Mouse (Mus musculus) small intestine, adult 2 months (tissue): ENCODE data around the gene Usp2. TPM values are rescaled to one million over a fixed set of nuclear protein-coding genes. Genes with fewer than 3 reads are reported as not detected.
A peak's percentile ranks its signal among the peaks of the same experiment; 100 is the strongest.

ENCODE experiments used
- H3K27ac ChIP-seq: fragments of 200-500 bp; 2 replicates; pipeline ENCODE4 v1.5.1; 2012; ENCODE audit warnings: low read depth, low read length, control low read depth, inconsistent platforms; ENCODE audit not compliant: insufficient read depth
- H3K27me3 ChIP-seq: fragments of 200-500 bp; 2 replicates; pipeline ENCODE4 v1.6.1; 2012; ENCODE audit warnings: mild to moderate bottlenecking, moderate library complexity, low read length, inconsistent platforms; ENCODE audit not compliant: control insufficient read depth, insufficient read depth
- H3K36me3 ChIP-seq: fragments of 200-500 bp; 2 replicates; pipeline ENCODE4 v1.6.1; 2012; ENCODE audit warnings: mild to moderate bottlenecking, low read length, control low read depth, inconsistent platforms; ENCODE audit not compliant: control insufficient read depth, insufficient read depth
- H3K4me1 ChIP-seq: fragments of 200-500 bp; 2 replicates; pipeline ENCODE4 v1.6.1; 2012; ENCODE audit warnings: low read length, inconsistent platforms, mixed read lengths; ENCODE audit not compliant: control insufficient read depth, insufficient read depth, insufficient read length
- H3K4me3 ChIP-seq: fragments of 200-500 bp; 2 replicates; pipeline ENCODE4 v1.5.1; 2012; ENCODE audit warnings: low read depth, mild to moderate bottlenecking, control low read depth, inconsistent platforms, low read length, moderate library complexity
- CTCF ChIP-seq: fragments of 200-500 bp; IDR thresholded peaks from 2 replicates; pipeline ENCODE4 v1.5.1; 2012; ENCODE audit warnings: low read depth, mild to moderate bottlenecking, control low read depth, inconsistent platforms, low read length, moderate library complexity, mixed read lengths; ENCODE audit not compliant: insufficient replicate concordance, insufficient read length; ENCODE audit errors: extremely low read depth
- POLR2A ChIP-seq: fragments of 200-500 bp; IDR thresholded peaks from 2 replicates; pipeline ENCODE4 v1.6.1; 2012; ENCODE audit warnings: low read depth, mild to moderate bottlenecking, control low read depth, inconsistent platforms, low read length, moderate library complexity
- WGBS: fragments of 180-500 bp; shearing (Covaris S2); methylation state at CpG from one replicate; pipeline ENCODE4 v1.1.7; 2018; 5-methylcytosine and 5-hydroxymethylcytosine counted together
- polyA plus RNA-seq: library from polyadenylated mRNA; depleted of rRNA; stranded (reverse); fragments of >200 nt; gene quantifications from 2 replicates; pipeline ENCODE4 v1.2.3, GENCODE M21; 2012

The Usp2 gene
- polyA plus RNA-seq, 1 experiment, result 12.0 TPM

DNA sequence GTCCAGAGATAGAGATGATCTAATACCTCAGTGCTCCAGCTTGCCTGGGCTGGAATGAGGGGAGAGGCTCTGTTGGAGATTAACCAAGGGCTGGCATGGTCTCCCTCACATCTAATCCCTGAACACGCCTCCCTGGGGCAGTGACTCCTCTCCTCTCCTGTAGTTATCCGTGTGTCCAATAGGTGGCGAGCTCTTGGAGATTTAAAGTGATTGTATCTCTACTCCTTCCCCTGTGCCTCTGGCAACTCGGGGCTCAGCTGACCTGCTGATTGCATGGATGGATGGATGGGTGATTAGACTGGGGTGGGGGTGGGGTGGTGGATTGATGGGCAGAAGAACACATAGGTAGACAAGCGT lies 9.9 kb downstream of the Usp2 start:
- no peak overlapping the region for H3K4me3 ChIP-seq
- TF ChIP-seq POLR2A (no peak), CTCF (peak; percentile 70; the same call in 1 of the 2 replicates)
- H3K27ac ChIP-seq, result no peak overlapping the region
- no peaks in the 10 kb centered on the region for H3K36me3 ChIP-seq
- 24% methylated on average over 5 of the region's 5 CpGs for WGBS
- H3K27me3 ChIP-seq, result no peaks in the 10 kb centered on the region
- H3K4me1 ChIP-seq, result peaks cover 35% of the 10 kb centered on the region

- H3K36me3 ChIP-seq, result no peaks in the 10 kb centered on the region
- H3K27ac ChIP-seq, result peak overlapping the region; percentile 97
- H3K4me3 ChIP-seq, result no peak overlapping the region
- peaks cover 37% of the 10 kb centered on the region for H3K4me1 ChIP-seq
- TF ChIP-seq POLR2A, result no peak
- TF ChIP-seq CTCF, result no peak
- H3K27me3 ChIP-seq, result no peaks in the 10 kb centered on the region
- WGBS, result 82% methylated on average over 11 of the region's 11 CpGs
Observed at GRCm38 (mm10) chr9:44077266-44077910, 10.6 kb downstream of the Usp2 start.

DNA sequence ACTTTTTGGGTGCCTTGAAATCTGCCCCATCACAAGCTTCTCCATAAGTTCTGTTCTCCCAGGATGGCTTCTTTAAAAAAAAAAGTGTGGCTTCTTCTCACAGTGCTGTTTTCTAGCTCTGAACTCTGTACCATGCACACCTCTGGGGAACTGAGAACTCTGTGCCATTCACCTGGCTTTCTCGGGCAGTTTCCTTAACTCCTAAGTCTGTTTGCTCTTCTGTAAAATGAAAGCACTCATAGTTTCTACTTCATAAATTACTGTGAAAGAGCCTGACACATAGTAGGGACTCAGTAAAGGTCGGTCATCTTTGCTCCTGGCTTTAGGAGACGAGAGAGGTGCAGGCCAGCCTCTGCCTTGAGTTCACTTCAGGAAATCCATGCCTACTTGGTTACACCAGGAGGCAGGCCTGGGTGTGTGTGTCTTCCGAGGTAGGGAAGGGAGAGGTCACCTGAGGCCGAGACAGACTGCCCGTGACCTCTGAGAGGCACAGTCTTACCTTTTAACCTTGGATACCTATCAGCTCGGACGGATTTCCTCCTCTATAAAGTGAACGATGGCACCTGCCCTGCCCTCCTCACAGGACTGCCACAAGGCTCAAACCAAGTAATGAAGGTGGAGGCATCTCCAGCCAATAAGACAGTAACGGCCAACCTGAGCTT lies 11.4 kb downstream of the Usp2 start:
- Histone ChIP-seq H3K27ac (peak overlapping the region; percentile 97), H3K4me3 (peak overlapping the region; percentile 3; the same call in 1 of the 2 replicates), H3K27me3 (no peaks in the 10 kb centered on the region), H3K4me1 (peaks cover 45% of the 10 kb centered on the region), H3K36me3 (no peaks in the 10 kb centered on the region)
- WGBS, result 35% methylated on average over 10 of the region's 10 CpGs
- TF ChIP-seq POLR2A, result no peak
- peak; percentile 13; the same call in 1 of the 2 replicates for TF ChIP-seq CTCF

DNA sequence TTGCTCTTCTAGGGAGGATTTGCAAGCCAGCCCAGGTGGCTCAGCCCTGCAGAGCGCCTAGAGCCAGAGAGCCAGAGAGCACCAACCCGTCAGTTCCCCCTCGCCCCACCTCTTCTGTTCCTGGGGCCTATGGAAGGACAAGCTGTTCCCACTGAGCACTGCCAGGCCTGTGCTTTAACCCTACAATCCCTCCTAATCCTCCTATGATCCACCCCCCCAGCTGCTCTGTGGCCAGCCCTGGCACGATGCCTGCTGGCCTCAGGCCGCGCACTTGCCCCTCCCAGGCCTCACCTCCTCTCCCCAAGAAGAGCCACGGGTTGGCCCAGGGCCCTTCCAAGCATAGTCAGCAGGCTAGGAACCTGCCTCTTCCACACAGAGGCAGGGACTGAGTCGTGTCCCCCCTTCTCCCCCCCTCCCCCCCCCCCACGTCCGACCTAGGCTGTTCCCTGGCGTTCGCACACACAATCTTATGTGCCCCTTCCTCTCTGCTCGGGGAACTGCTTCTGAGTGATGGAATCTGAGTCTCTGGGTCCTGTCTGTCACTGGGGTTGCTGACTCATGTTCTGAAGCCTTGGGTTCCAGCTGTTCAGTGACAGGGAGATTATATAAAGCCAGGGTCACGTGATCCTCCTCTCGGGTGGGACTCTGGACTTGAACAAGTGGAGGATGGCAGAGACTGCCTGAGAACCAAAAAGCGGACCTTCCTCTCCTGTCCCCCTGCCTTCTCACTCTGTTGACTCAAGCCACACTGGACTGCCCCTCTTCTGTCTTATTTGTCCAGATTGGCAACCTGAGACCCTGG lies 12.3 kb downstream of the Usp2 start:
- peak overlapping the region; percentile 97 for H3K27ac ChIP-seq

GRCm38 (mm10) chr9:44079997-44080780 lies 13.4 kb downstream of the Usp2 start:
- Histone ChIP-seq H3K4me3 (no peak overlapping the region), H3K27me3 (no peaks in the 10 kb centered on the region), H3K36me3 (no peaks in the 10 kb centered on the region), H3K27ac (peak overlapping the region; percentile 94), H3K4me1 (peaks cover 47% of the 10 kb centered on the region)
- TF ChIP-seq POLR2A, result no peak
- no peak for TF ChIP-seq CTCF
- WGBS, result 68% methylated on average over 10 of the region's 10 CpGs

More for the DNA sequence above, 12.3 kb downstream of the Usp2 start:
- Histone ChIP-seq H3K27me3 (no peaks in the 10 kb centered on the region), H3K4me1 (peaks cover 47% of the 10 kb centered on the region), H3K36me3 (no peaks in the 10 kb centered on the region), H3K4me3 (peak overlapping the region; percentile 3; the same call in 1 of the 2 replicates)
- TF ChIP-seq CTCF (no peak), POLR2A (peak; percentile 12)
- 9% methylated on average over 16 of the region's 16 CpGs for WGBS

- Histone ChIP-seq H3K4me1 (peaks cover 47% of the 10 kb centered on the region), H3K36me3 (no peaks in the 10 kb centered on the region), H3K27me3 (no peaks in the 10 kb centered on the region), H3K27ac (no peak overlapping the region), H3K4me3 (no peak overlapping the region)
- no peak for TF ChIP-seq CTCF
- no peak for TF ChIP-seq POLR2A
- 49% methylated on average over 5 of the region's 5 CpGs for WGBS
Observed at GRCm38 (mm10) chr9:44080953-44081352, 14.1 kb downstream of the Usp2 start.

- WGBS, result 86% methylated on average over 5 of the region's 5 CpGs
- Histone ChIP-seq H3K27me3 (no peaks in the 10 kb centered on the region), H3K27ac (no peak overlapping the region), H3K4me3 (no peak overlapping the region), H3K36me3 (no peaks in the 10 kb centered on the region), H3K4me1 (peaks cover 47% of the 10 kb centered on the region)
- no peak for TF ChIP-seq CTCF
- no peak for TF ChIP-seq POLR2A
Observed at GRCm38 (mm10) chr9:44081581-44081980, 14.8 kb downstream of the Usp2 start.
